Mouse (Mus musculus) adrenal gland, postnatal 36 days (tissue): ENCODE data around the gene B830017H08Rik. TPM values are rescaled to one million over a fixed set of nuclear protein-coding genes. Genes with fewer than 3 reads are reported as not detected.

Experiments
- DNase-seq, 2 experiments: peaks; one replicate each; pipeline ENCODE4 v3.0.0; 2021; ENCODE audit warnings: mixed read lengths in 1 of 2
- total RNA-seq, 2 experiments: library from RNA; stranded (reverse); gene quantifications; 2 replicates each; pipeline ENCODE4 v1.2.3; 2021

The B830017H08Rik gene
- total RNA-seq, 2 experiments from 2014 or later, result not detected

- DNase-seq, result no peak
Measured at GRCm38 (mm10) chr16:17851860-17852259, 18.9 kb downstream of the B830017H08Rik start.

- no peak for DNase-seq
Measured at GRCm38 (mm10) chr16:17853263-17853662, 20.3 kb downstream of the B830017H08Rik start.

DNA sequence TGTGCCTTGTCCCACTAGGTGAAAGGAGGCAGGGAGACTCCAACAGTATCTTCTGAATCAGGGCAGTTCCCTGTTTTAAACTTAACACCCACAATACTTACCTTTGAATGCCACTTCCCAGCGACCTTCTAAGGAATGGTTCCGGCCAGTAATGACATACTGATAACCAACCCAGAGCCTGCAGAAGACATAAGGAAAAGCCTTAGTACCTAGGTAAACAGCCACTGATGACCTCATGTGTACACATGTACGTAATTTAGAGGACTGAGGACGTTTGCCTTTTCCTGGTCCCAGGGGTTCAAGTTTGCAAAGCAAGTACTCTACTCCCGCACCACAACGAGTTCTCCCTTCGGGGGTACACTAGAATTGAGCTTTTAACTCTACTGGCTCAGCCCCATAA is 24.2 kb downstream of the B830017H08Rik start:
- DNase-seq, result no peak

DNA sequence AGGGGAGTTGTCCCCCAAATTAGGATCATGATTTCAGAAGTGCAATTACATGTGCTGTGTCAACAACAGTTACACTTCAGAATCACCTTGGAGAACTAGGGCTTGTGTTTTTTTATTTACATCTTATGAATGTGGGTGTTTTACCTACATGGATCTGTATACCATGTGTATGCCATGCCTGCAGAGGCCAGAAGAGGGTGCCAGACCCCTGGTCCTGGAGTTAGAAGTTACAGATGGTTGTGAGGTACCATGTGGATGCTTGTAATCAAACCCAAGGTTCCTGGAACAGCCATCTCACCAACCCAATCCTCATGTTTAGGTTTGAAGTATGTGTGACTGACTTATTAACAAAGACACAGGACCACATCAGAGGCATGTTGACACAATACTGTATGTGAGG is 25.7 kb downstream of the B830017H08Rik start:
- DNase-seq, result no peak

DNA sequence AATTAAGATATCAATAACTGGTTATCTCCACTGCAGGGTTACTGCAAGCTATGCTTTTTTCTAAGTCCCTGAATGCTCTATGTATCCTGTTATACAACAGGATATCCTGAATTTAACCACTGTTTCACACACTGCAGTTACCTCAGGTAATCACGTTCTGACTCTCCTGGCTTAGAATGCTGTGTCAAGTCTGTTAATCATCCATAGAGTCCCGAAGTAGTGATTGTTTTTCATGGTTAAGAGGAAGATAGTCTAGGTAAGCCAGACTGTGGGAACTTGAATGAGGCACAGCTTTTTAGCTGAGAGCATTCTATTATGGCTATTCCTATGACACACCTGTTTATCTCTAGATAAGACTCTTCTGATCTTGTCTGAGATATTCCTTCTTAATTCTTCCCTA is 32.4 kb downstream of the B830017H08Rik start:
- no peak for DNase-seq

GRCm38 (mm10) chr16:17865770-17866169 is 32.8 kb downstream of the B830017H08Rik start:
- DNase-seq, result no peak

GRCm38 (mm10) chr16:17871248-17871647 is 38.3 kb downstream of the B830017H08Rik start:
- DNase-seq, result no peak

GRCm38 (mm10) chr16:17872995-17873394 is 40.1 kb downstream of the B830017H08Rik start:
- DNase-seq, result no peak

DNA sequence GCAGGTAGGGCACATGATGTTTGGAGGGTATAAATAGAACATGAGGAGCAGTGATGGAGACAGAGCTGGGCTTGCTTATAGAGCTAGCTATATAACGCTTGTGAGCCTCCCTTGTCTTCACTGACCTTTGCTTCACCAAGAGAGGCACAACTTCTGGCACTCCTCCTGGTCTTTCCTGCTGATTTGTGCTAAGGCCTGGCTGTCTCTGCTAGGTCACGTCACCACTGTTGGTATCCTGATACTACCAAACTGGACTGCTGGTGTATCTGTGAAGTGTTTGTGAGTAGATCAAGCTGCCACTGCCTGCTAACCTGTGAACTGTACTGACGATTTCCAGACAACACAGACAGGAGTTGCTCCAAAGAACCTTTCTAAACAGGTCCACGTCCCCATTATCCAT is 42.3 kb downstream of the B830017H08Rik start:
- DNase-seq, result no peak

- no peak for DNase-seq
Measured at GRCm38 (mm10) chr16:17876096-17876495, 43.2 kb downstream of the B830017H08Rik start.

- no peak for DNase-seq
Measured at GRCm38 (mm10) chr16:17879571-17879970, 46.6 kb downstream of the B830017H08Rik start.

DNA sequence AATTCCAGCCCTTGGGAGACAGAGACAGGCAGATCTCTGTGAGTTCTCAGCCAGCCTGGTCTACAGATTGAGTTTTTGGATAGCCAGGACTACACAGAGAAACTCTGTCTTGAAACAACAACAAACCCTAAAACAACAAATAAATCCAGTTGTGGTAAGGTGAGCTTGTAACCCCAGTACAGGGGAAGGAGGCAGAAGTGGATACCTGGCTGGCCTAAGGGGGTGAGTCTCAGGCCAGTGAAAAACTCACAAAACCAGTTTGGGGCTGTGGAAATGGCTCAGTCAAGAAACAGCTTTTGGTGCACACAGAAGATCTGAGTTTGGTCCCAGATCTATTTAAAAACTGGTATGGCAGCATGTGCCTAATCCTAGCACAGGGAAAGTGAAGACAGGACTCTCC is 49.3 kb downstream of the B830017H08Rik start:
- no peak for DNase-seq

GRCm38 (mm10) chr16:17884116-17884515 is 51.2 kb downstream of the B830017H08Rik start:
- no peak for DNase-seq

Other genes starting within 250 kb of the B830017H08Rik start
- 10 to 100 TPM; 10.1 to 17.8 TPM for gene Slc7a4, start 249.9 kb upstream of the B830017H08Rik start, total RNA-seq
- 10 to 100 TPM; 24.5 to 28.1 TPM for gene Smpd4, start 213.8 kb upstream of the B830017H08Rik start, total RNA-seq
- gene Ccdc74a, start 186.7 kb upstream of the B830017H08Rik start, total RNA-seq, result 1 to 10 TPM; 1.5 to 2.5 TPM
- gene Med15, start 100.2 kb upstream of the B830017H08Rik start, total RNA-seq, result 10 to 100 TPM; 52.9 to 60.5 TPM
- gene Klhl22, start 73.5 kb upstream of the B830017H08Rik start, total RNA-seq, result 10 to 100 TPM; 38.3 to 43.1 TPM
- gene Scarf2, start 35.8 kb upstream of the B830017H08Rik start, total RNA-seq, result 10 to 100 TPM in 1 of 2 experiments, 1 to 10 TPM in 1; 8.6 to 11.6 TPM
- gene Car15, start 5.2 kb downstream of the B830017H08Rik start, total RNA-seq, result 1 to 10 TPM; 1.7 to 2.3 TPM
- gene Gm20518, start 58.5 kb downstream of the B830017H08Rik start, total RNA-seq, result under 1 TPM; 0.20 to 0.40 TPM
- gene Tssk1, start 61.1 kb downstream of the B830017H08Rik start, total RNA-seq, result under 1 TPM; 0.10 to 0.13 TPM
- 10 to 100 TPM; 61.7 to 67.5 TPM for gene Dgcr2, start 65.4 kb downstream of the B830017H08Rik start, total RNA-seq
- gene Tssk2, start 65.5 kb downstream of the B830017H08Rik start, total RNA-seq, result not detected
- gene Ess2, start 78.2 kb downstream of the B830017H08Rik start, total RNA-seq, result 10 to 100 TPM; 13.9 to 16.7 TPM
- not detected for gene Gsc2, start 81.9 kb downstream of the B830017H08Rik start, total RNA-seq
- 100 to 1,000 TPM; 365 to 608 TPM for gene Slc25a1, start 95.1 kb downstream of the B830017H08Rik start, total RNA-seq
- gene Vpreb2, start 147.3 kb downstream of the B830017H08Rik start, total RNA-seq, result not detected
- gene Dgcr6, start 219.7 kb downstream of the B830017H08Rik start, total RNA-seq, result 10 to 100 TPM; 55.4 to 85.3 TPM